In the genomic region with DNA sequence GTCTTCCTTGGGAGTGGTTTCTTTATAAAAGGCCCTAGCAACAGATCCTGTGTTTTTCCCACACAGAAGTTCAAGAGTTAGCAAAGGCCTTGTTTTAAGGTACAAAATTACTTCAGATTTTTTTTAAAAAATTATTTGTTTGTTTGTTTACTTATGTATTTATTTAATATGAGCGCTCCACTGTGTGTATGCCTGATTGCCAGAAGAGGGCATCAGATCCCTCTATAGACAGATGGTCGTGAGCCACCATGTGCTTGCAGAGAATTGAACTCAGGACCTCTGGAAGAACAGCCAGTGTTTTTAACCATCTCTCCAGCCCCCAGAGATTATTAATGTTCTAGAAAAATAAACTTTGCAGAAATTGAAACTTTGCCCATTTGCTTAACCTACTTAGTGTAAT, we compare ENCODE assay signal across 23 mouse cellular contexts. TPM values are rescaled to one million over a fixed set of nuclear protein-coding genes. Genes with fewer than 3 reads are reported as not detected.
DNase-seq lines count a peak whose midpoint lies in the region; ATAC-seq and TF ChIP-seq lines count a peak whose summit lies in the region.
"Had no signal": no experiment of that assay in that cellular context is flagged by ENCODE, and none has a peak within 500 bp of the region (broad histone marks: within the 10 kb centered on the region; RNA-seq: fewer than 3 reads in every experiment).

No protein-coding gene starts in this region.

- TF ChIP-seq CTCF in heart, adult 2 months (IDR thresholded peaks at IDR 0.05), result peak; percentile 53
- TF ChIP-seq CTCF in liver, adult 2 months (IDR thresholded peaks at IDR 0.05; ENCODE audit: low read depth, low read length), result no peak

- no peaks in the 10 kb centered on the region for H3K27me3 ChIP-seq in heart, adult 2 months (ENCODE audit: control insufficient read depth, insufficient read depth, low read length)
- H3K27me3 ChIP-seq in liver, adult 2 months (ENCODE audit: control insufficient read depth, insufficient read depth, low read length), result no peaks in the 10 kb centered on the region
- H3K27me3 ChIP-seq in liver, embryonic 11.5 days (replicated peaks; ENCODE audit: control insufficient read depth, insufficient read depth, low read length), result no peaks in the 10 kb centered on the region
- H3K27me3 ChIP-seq: hindbrain, embryonic 12.5 days; liver, embryonic 15.5 days had no signal

- no peak for DNase-seq in heart, adult 2 months
- DNase-seq in heart, postnatal 25 days (ENCODE audit: low spot score), result no peak
- peak; percentile 7 for DNase-seq in liver, adult 2 months (ENCODE audit: extremely low read depth, low read depth, low spot score)
- DNase-seq in liver, embryonic 11.5 days (ENCODE audit: low spot score), result no peak
- DNase-seq in A20 (ENCODE audit: low read depth, low spot score), result peak; percentile 27
- DNase-seq in induced T-regulatory cell, adult 2 months (ENCODE audit: low read depth), result peak; percentile 11
- DNase-seq in adrenal gland, postnatal 4 days (ENCODE audit: low spot score in 2 of 2), result no peak
- DNase-seq: adrenal gland, postnatal 25 days; forebrain, postnatal 0 days; heart, postnatal 10 days; kidney, postnatal 10 days; lung, postnatal 10 days; midbrain, embryonic 14.5 days; right cerebral cortex, postnatal 14 days; spleen, adult 18-20 months had no signal

- H3K36me3 ChIP-seq in heart, adult 2 months (ENCODE audit: control insufficient read depth, insufficient read depth, low read length), result no peaks in the 10 kb centered on the region
- H3K36me3 ChIP-seq in liver, adult 2 months (ENCODE audit: control insufficient read depth, insufficient read depth, low read length), result no peaks in the 10 kb centered on the region
- H3K36me3 ChIP-seq in liver, embryonic 11.5 days (ENCODE audit: control insufficient read depth, insufficient read depth, low read length), result no peaks in the 10 kb centered on the region
- H3K36me3 ChIP-seq: forebrain, embryonic 10.5 days; G1E; hindbrain, embryonic 12.5 days; liver, embryonic 15.5 days had no signal

- TF ChIP-seq EP300 in heart, adult 2 months (IDR thresholded peaks at IDR 0.05; ENCODE audit: insufficient read depth, low read depth, low read length), result no peak

- 88% methylated on average over 2 of the region's 2 CpGs for WGBS in heart, adult 2 months
- WGBS in liver, adult 2 months, result 86% methylated on average over 2 of the region's 2 CpGs
- WGBS in liver, embryonic 11.5 days, result 81% methylated on average over 2 of the region's 2 CpGs

- no peak for ATAC-seq in liver, embryonic 11.5 days (replicated peaks; ENCODE audit: low FRiP score)
- ATAC-seq: CD4-positive, CD25-positive, alpha-beta regulatory T cell, adult 4 months; forebrain, postnatal 0 days; intestine, embryonic 16.5 days had no signal

- no peaks in the 10 kb centered on the region for H3K9me3 ChIP-seq in liver, embryonic 11.5 days (ENCODE audit: control insufficient read depth, low read length)
- H3K9me3 ChIP-seq: forebrain, embryonic 10.5 days; hindbrain, embryonic 12.5 days; liver, embryonic 15.5 days had no signal

- no peak overlapping the region for H3K4me2 ChIP-seq in liver, embryonic 11.5 days
- H3K4me2 ChIP-seq: heart, embryonic 11.5 days; hindbrain, embryonic 12.5 days; liver, embryonic 15.5 days had no signal

- no peak overlapping the region for H3K27ac ChIP-seq in heart, adult 2 months
- H3K27ac ChIP-seq in liver, adult 2 months (replicated peaks; ENCODE audit: insufficient read depth, low read depth, low read length), result no peak overlapping the region
- H3K27ac ChIP-seq in liver, embryonic 11.5 days (ENCODE audit: low read depth, low read length), result no peak overlapping the region
- H3K27ac ChIP-seq: forebrain, embryonic 10.5 days; hindbrain, embryonic 12.5 days; liver, embryonic 15.5 days had no signal

- H3K4me3 ChIP-seq in heart, adult 2 months, result no peak overlapping the region
- no peak overlapping the region for H3K4me3 ChIP-seq in liver, adult 2 months (ENCODE audit: insufficient read depth, low read depth, low read length)
- no peak overlapping the region for H3K4me3 ChIP-seq in liver, embryonic 11.5 days (ENCODE audit: low read depth, low read length)
- H3K4me3 ChIP-seq: forebrain, embryonic 10.5 days; hindbrain, embryonic 12.5 days; liver, embryonic 15.5 days had no signal

- no peaks in the 10 kb centered on the region for H3K79me2 ChIP-seq in heart, adult 2 months (replicated peaks; ENCODE audit: control insufficient read depth, insufficient read depth, low read length)
- no peaks in the 10 kb centered on the region for H3K79me2 ChIP-seq in liver, adult 2 months (ENCODE audit: control insufficient read depth, insufficient read depth, low read length)

- no peaks in the 10 kb centered on the region for H3K4me1 ChIP-seq in heart, adult 2 months (ENCODE audit: control insufficient read depth, insufficient read depth, low read length)
- no peaks in the 10 kb centered on the region; the same call in 1 of the 2 replicates for H3K4me1 ChIP-seq in liver, adult 2 months (ENCODE audit: control insufficient read depth, insufficient read depth, low read length)
- peaks cover 7% of the 10 kb centered on the region for H3K4me1 ChIP-seq in liver, embryonic 11.5 days (replicated peaks; ENCODE audit: control insufficient read depth, insufficient read depth, low read length)
- H3K4me1 ChIP-seq: hindbrain, embryonic 12.5 days had no signal

- H3K9ac ChIP-seq in heart, adult 2 months (ENCODE audit: low read depth, low read length), result no peak overlapping the region
- no peak overlapping the region for H3K9ac ChIP-seq in liver, adult 2 months (ENCODE audit: low read depth, low read length)
- H3K9ac ChIP-seq in liver, embryonic 11.5 days (ENCODE audit: low read depth, low read length), result no peak overlapping the region
- H3K9ac ChIP-seq: forebrain, postnatal 0 days; hindbrain, embryonic 12.5 days; liver, embryonic 15.5 days had no signal

- no peak for TF ChIP-seq POLR2A in heart, adult 2 months (IDR thresholded peaks at IDR 0.05; ENCODE audit: insufficient read depth, low read depth, low read length)
- no peak for TF ChIP-seq POLR2A in liver, adult 2 months (IDR thresholded peaks at IDR 0.05; ENCODE audit: extremely low read depth, insufficient read depth, low read length)

- intact Hi-C loops in heart, adult 2 months (cut with DNase I), result no loop called here
- intact Hi-C loops in heart, postnatal 25 days (cut with DNase I), result no loop called here

RNA-seq across cellular contexts. Expression of a gene that starts 42.3 kb away (rescaled TPM):
- total RNA-seq in heart, adult 2 months (2021), result under 1 TPM; 0.08 to 0.18 TPM
- 0.06 and 0.23 TPM in 2 replicates for polyA plus RNA-seq in heart, adult 2 months (2012; rRNA removed)
- total RNA-seq in heart, postnatal 25 days (2021), result under 1 TPM in 1 of 2 experiments, not detected in 1; 0.20 TPM
- 0.09 and 0.13 TPM in 2 replicates for total RNA-seq in liver, adult 2 months (2014; rRNA removed)
- not detected in 2 replicates for polyA plus RNA-seq in liver, adult 2 months (2012; rRNA removed)
- polyA plus RNA-seq in liver, embryonic 11.5 days (2014; fragmentation: Nextera tagmentation; extraction: Ambion mirVana), result 0.18 and 0.45 TPM in 2 replicates
- total RNA-seq in adrenal gland, postnatal 4 days (2021), result under 1 TPM; 0.25 to 0.28 TPM
- polyA plus RNA-seq: forebrain, embryonic 10.5 days; G1E; limb, embryonic 11.5 days had no signal

Comparison
In these comparisons a context has a peak if more than half of its experiments do, and no peak if none do; other contexts are left out.
1. DNase-seq: peak in liver, adult 2 months (single experiment), A20 (single experiment) and induced T-regulatory cell, adult 2 months (single experiment); none in heart, adult 2 months (0 of 2), heart, postnatal 25 days (single experiment), liver, embryonic 11.5 days (single experiment) and adrenal gland, postnatal 4 days (0 of 2).